Mouse (Mus musculus) bone marrow, adult 2 months (tissue): ENCODE measurements around the gene Rec114.

Experiments
- CTCF ChIP-seq: fragments of 200-500 bp; IDR thresholded peaks from 2 replicates; pipeline ENCODE4 v1.5.1; 2011; ENCODE audit warnings: low read length, control low read depth; ENCODE audit not compliant: control insufficient read depth, insufficient read depth
- POLR2A ChIP-seq: fragments of 200-500 bp; IDR thresholded peaks from 2 replicates; pipeline ENCODE4 v1.6.1; 2011; ENCODE audit warnings: low read depth, mild to moderate bottlenecking, control low read depth, low read length, borderline replicate concordance; ENCODE audit not compliant: control insufficient read depth

GRCm38 (mm10) chr9:58764354-58764753 is 20.6 kb upstream of the Rec114 start:
- TF ChIP-seq CTCF (no peak), POLR2A (no peak)
